Mouse (Mus musculus): Measurements from ENCODE around the gene Grap. TPM values are rescaled to one million over a fixed set of nuclear protein-coding genes. Genes with fewer than 3 reads are reported as not detected.

The Grap gene
- polyA plus RNA-seq, 1 experiment from 2014 or later = 7.3 TPM

GRCm38 (mm10) chr11:61679091-61679866, 26.2 kb downstream of the Grap start:
- Histone ChIP-seq H3K9ac (no peak overlapping the region), H3K27ac (no peak overlapping the region), H3K4me1 (peaks cover 19% of the 10 kb centered on the region), H3K9me3 (replicated peaks) (no peaks in the 10 kb centered on the region), H3K27me3 (peaks cover 17% of the 10 kb centered on the region), H3K4me2 (replicated peaks) (no peak overlapping the region), H3K36me3 (no peaks in the 10 kb centered on the region), H3K4me3 (no peak overlapping the region)
- ATAC-seq (ENCODE audit: low FRiP score) = no peak
- 74% methylated on average over 4 of the region's 4 CpGs for WGBS

- WGBS = 1% methylated on average over 76 of the region's 76 CpGs
- Histone ChIP-seq H3K27ac (no peak within 1 kb of the TSS), H3K4me3 (peak within 1 kb of the TSS; percentile 37), H3K9me3 (replicated peaks) (no peaks in the 10 kb centered on the region), H3K4me1 (peaks cover 8% of the 10 kb centered on the region), H3K9ac (peak within 1 kb of the TSS; percentile 32; the same call in 1 of the 2 replicates), H3K4me2 (replicated peaks) (peak within 1 kb of the TSS; percentile 56), H3K36me3 (no peaks in the 10 kb centered on the region), H3K27me3 (peaks cover 43% of the 10 kb centered on the region)
- no peak for ATAC-seq (ENCODE audit: low FRiP score)
These were observed 31.1 kb downstream of the Grap start, which contains the start of gene Fam83g for GRCm38 (mm10) chr11:61683907-61684731. Gene Fam83g, plus strand, starts transcription at chr11:61684091.

GRCm38 (mm10) chr11:61685119-61685725, 32.2 kb downstream of the Grap start:
- 67% methylated on average over 8 of the region's 8 CpGs for WGBS
- ATAC-seq (ENCODE audit: low FRiP score) = no peak
- H3K4me2 ChIP-seq (replicated peaks) = peak overlapping the region; percentile 56

GRCm38 (mm10) chr11:61686141-61686540, 33.1 kb downstream of the Grap start:
- no peak for ATAC-seq (ENCODE audit: low FRiP score)
- no peak overlapping the region for H3K4me2 ChIP-seq (replicated peaks)
- peaks cover 43% of the 10 kb centered on the region for H3K27me3 ChIP-seq
- 60% methylated on average over 2 of the region's 2 CpGs for WGBS
- H3K9me3 ChIP-seq (replicated peaks) = no peaks in the 10 kb centered on the region
- H3K27ac ChIP-seq = no peak overlapping the region
- no peaks in the 10 kb centered on the region for H3K36me3 ChIP-seq
- H3K4me1 ChIP-seq = peaks cover 8% of the 10 kb centered on the region
- H3K9ac ChIP-seq = no peak overlapping the region
- no peak overlapping the region for H3K4me3 ChIP-seq

More at GRCm38 (mm10) chr11:61685119-61685725, 32.2 kb downstream of the Grap start:
- peaks cover 43% of the 10 kb centered on the region for H3K27me3 ChIP-seq
- no peak overlapping the region for H3K27ac ChIP-seq
- H3K9ac ChIP-seq = no peak overlapping the region
- H3K4me3 ChIP-seq = peak overlapping the region; percentile 37; the same call in 1 of the 2 replicates
- no peaks in the 10 kb centered on the region for H3K9me3 ChIP-seq (replicated peaks)
- H3K4me1 ChIP-seq = peaks cover 8% of the 10 kb centered on the region
- H3K36me3 ChIP-seq = no peaks in the 10 kb centered on the region

- Histone ChIP-seq H3K4me3 (no peak overlapping the region), H3K27ac (no peak overlapping the region), H3K9ac (no peak overlapping the region), H3K4me1 (peaks cover 8% of the 10 kb centered on the region), H3K27me3 (peaks cover 43% of the 10 kb centered on the region), H3K9me3 (replicated peaks) (no peaks in the 10 kb centered on the region), H3K36me3 (no peaks in the 10 kb centered on the region), H3K4me2 (replicated peaks) (no peak overlapping the region)
- no peak for ATAC-seq (ENCODE audit: low FRiP score)
- WGBS = 39% methylated on average over 10 of the region's 10 CpGs
These were observed 33.9 kb downstream of the Grap start for GRCm38 (mm10) chr11:61686906-61687453.

GRCm38 (mm10) chr11:61687595-61687994, 34.5 kb downstream of the Grap start:
- H3K9ac ChIP-seq = no peak overlapping the region
- no peak overlapping the region for H3K4me3 ChIP-seq
- H3K9me3 ChIP-seq (replicated peaks) = no peaks in the 10 kb centered on the region
- no peak for ATAC-seq (ENCODE audit: low FRiP score)
- H3K27ac ChIP-seq = no peak overlapping the region
- no peak overlapping the region for H3K4me2 ChIP-seq (replicated peaks)
- H3K4me1 ChIP-seq = peaks cover 8% of the 10 kb centered on the region
- H3K36me3 ChIP-seq = no peaks in the 10 kb centered on the region
- peaks cover 43% of the 10 kb centered on the region for H3K27me3 ChIP-seq
- WGBS = 53% methylated on average over 2 of the region's 2 CpGs

GRCm38 (mm10) chr11:61692996-61693395, 39.9 kb downstream of the Grap start:
- no peak overlapping the region for H3K4me3 ChIP-seq
- no peaks in the 10 kb centered on the region for H3K9me3 ChIP-seq (replicated peaks)
- H3K4me2 ChIP-seq (replicated peaks) = no peak overlapping the region
- H3K36me3 ChIP-seq = no peaks in the 10 kb centered on the region
- H3K27ac ChIP-seq = no peak overlapping the region
- 89% methylated on average over 5 of the region's 5 CpGs for WGBS
- no peaks in the 10 kb centered on the region for H3K4me1 ChIP-seq
- no peaks in the 10 kb centered on the region for H3K27me3 ChIP-seq
- no peak for ATAC-seq (ENCODE audit: low FRiP score)
- H3K9ac ChIP-seq = no peak overlapping the region

GRCm38 (mm10) chr11:61698852-61699251, 45.8 kb downstream of the Grap start:
- Histone ChIP-seq H3K36me3 (no peaks in the 10 kb centered on the region), H3K4me2 (replicated peaks) (no peak overlapping the region), H3K4me1 (peaks cover 18% of the 10 kb centered on the region), H3K27ac (no peak overlapping the region), H3K4me3 (no peak overlapping the region), H3K9ac (no peak overlapping the region), H3K27me3 (peaks cover 6% of the 10 kb centered on the region; the same call in 1 of the 2 replicates), H3K9me3 (replicated peaks) (no peaks in the 10 kb centered on the region)
- ATAC-seq (ENCODE audit: low FRiP score) = no peak

- Histone ChIP-seq H3K4me3 (no peak overlapping the region), H3K9me3 (replicated peaks) (no peaks in the 10 kb centered on the region), H3K27me3 (peaks cover 6% of the 10 kb centered on the region; the same call in 1 of the 2 replicates), H3K27ac (no peak overlapping the region), H3K4me2 (replicated peaks) (no peak overlapping the region), H3K9ac (no peak overlapping the region), H3K4me1 (peaks cover 18% of the 10 kb centered on the region), H3K36me3 (no peaks in the 10 kb centered on the region)
- no peak for ATAC-seq (ENCODE audit: low FRiP score)
- 91% methylated on average over 5 of the region's 5 CpGs for WGBS
These were observed 46.4 kb downstream of the Grap start for GRCm38 (mm10) chr11:61699460-61699859.

GRCm38 (mm10) chr11:61699933-61700332, 46.9 kb downstream of the Grap start:
- no peak overlapping the region for H3K4me2 ChIP-seq (replicated peaks)
- H3K27ac ChIP-seq = no peak overlapping the region
- H3K4me1 ChIP-seq = peaks cover 18% of the 10 kb centered on the region
- 54% methylated on average over 4 of the region's 4 CpGs for WGBS
- no peaks in the 10 kb centered on the region for H3K36me3 ChIP-seq
- no peak overlapping the region for H3K4me3 ChIP-seq
- ATAC-seq (ENCODE audit: low FRiP score) = no peak
- peaks cover 6% of the 10 kb centered on the region; the same call in 1 of the 2 replicates for H3K27me3 ChIP-seq
- H3K9ac ChIP-seq = no peak overlapping the region
- H3K9me3 ChIP-seq (replicated peaks) = no peaks in the 10 kb centered on the region

- ATAC-seq (ENCODE audit: low FRiP score) = no peak
- 35% methylated on average over 5 of the region's 5 CpGs for WGBS
- H3K36me3 ChIP-seq = no peaks in the 10 kb centered on the region
These were observed 48.6 kb downstream of the Grap start for GRCm38 (mm10) chr11:61701696-61702095.

GRCm38 (mm10) chr11:61702494-61702893, 49.4 kb downstream of the Grap start:
- no peaks in the 10 kb centered on the region for H3K36me3 ChIP-seq
- H3K9me3 ChIP-seq (replicated peaks) = no peaks in the 10 kb centered on the region
- H3K4me3 ChIP-seq = no peak overlapping the region
- H3K4me2 ChIP-seq (replicated peaks) = no peak overlapping the region
- H3K27me3 ChIP-seq = peaks cover 6% of the 10 kb centered on the region; the same call in 1 of the 2 replicates
- no peak for ATAC-seq (ENCODE audit: low FRiP score)
- no peak overlapping the region for H3K27ac ChIP-seq
- no peak overlapping the region for H3K9ac ChIP-seq
- 96% methylated on average over 5 of the region's 5 CpGs for WGBS
- H3K4me1 ChIP-seq = peaks cover 18% of the 10 kb centered on the region

More at GRCm38 (mm10) chr11:61701696-61702095, 48.6 kb downstream of the Grap start:
- Histone ChIP-seq H3K4me3 (no peak overlapping the region), H3K27ac (no peak overlapping the region), H3K9me3 (replicated peaks) (no peaks in the 10 kb centered on the region), H3K4me2 (replicated peaks) (no peak overlapping the region), H3K4me1 (peaks cover 18% of the 10 kb centered on the region), H3K27me3 (peaks cover 6% of the 10 kb centered on the region; the same call in 1 of the 2 replicates), H3K9ac (no peak overlapping the region; the same call in 1 of the 2 replicates)
